Mouse (Mus musculus): ENCODE measurements around the gene Dock2.

DNA sequence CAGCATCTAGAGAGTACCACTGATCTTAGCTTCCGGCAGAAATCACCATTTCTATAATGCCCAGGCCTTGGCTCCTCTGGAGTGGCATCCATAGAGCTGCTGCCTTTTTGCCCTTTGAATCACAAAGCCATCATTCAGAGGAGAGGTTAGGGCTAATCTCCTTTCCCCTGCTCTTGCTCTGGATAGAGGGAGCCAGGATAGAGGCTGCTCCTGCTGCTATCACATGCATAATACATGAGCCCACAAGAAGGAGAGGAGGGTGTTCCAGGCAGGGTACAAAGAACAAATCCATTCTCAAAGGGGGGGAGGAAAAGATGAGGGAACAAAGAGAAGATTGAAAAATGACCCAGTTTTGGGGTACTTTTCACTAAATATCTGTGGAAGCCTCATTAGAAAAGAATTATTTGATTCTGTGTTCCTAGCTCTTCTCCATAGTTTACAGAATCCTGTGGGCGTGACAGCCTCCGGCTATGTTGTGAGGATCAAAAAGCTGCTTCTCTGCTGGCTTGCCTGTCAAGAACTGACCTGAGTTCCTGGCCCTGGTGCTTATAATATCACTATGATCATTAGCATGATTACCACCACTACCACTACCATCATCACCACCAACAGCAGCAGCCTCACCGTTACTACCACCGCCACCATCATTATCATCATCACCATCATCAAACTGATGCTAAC is 485.9 kb downstream of the Dock2 start:
- TF ChIP-seq CTCF (IDR thresholded peaks at IDR 0.05; ENCODE audit: low read depth) (no peak), EP300 (IDR thresholded peaks at IDR 0.05; ENCODE audit: low read depth) (no peak)

All from liver, postnatal 0 days (tissue).